Mouse (Mus musculus): ENCODE results near the gene Nod1. TPM values are rescaled to one million over a fixed set of nuclear protein-coding genes. Genes with fewer than 3 reads are reported as not detected.

The Nod1 gene
- polyA plus RNA-seq, 1 experiment from 2014 or later: 6.4 TPM

DNA sequence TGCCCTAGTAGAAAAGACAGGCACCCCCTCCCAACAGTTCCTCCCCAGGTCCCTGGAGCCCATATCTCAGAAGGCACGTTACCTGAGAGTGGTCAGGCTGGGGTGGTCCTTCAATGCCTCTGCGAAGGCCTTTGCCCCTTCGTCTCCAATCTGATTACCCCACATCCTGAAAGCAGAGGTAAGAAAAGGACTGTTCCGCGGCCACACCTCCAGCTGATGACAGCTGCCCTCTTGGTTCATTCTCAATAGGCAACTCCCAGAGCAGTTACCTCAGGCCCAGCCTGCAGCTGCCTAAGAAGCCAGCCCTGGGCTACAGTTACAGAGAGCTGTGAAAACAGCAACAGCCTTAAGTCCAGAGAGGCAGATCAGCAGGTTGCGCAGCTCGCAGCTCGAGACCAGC is 38.1 kb downstream of the Nod1 start:
- Histone ChIP-seq H3K4me3 (ENCODE audit: low read length) (no peak overlapping the region), H3K9ac (replicated peaks; ENCODE audit: low read length) (no peak overlapping the region), H3K4me2 (replicated peaks; ENCODE audit: low read depth, low read length) (no peak overlapping the region), H3K27ac (ENCODE audit: low read length) (no peak overlapping the region), H3K36me3 (ENCODE audit: insufficient read depth, low read length) (no peaks in the 10 kb centered on the region), H3K4me1 (ENCODE audit: insufficient read depth, low read length) (no peaks in the 10 kb centered on the region), H3K9me3 (ENCODE audit: low read length) (no peaks in the 10 kb centered on the region), H3K27me3 (ENCODE audit: insufficient read depth, low read length) (no peaks in the 10 kb centered on the region)
- 87% methylated on average over 8 of the region's 8 CpGs for WGBS
- no peak for ATAC-seq (ENCODE audit: low FRiP score, low TSS enrichment)

DNA sequence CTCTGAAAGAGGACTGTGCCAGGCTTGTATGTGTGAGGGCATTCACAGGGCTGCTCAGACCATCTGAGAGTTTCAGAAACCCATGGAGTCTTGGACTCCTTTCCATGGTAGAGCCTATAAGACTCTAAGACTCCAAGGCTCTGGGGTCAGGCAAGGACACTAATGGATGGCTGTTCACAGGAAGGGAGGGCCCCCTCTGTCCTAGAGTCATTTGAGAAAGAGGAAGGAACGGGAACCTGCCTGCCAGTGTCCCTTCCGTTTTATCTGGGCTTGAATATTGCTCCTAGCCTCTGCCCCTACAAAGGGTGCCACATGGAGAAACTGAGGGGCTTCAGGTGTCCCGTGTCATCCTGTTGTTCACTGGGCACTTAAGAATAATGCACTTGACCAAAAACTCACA is 38.5 kb downstream of the Nod1 start:
- H3K27ac ChIP-seq (ENCODE audit: low read length): no peak overlapping the region
- H3K36me3 ChIP-seq (ENCODE audit: insufficient read depth, low read length): no peaks in the 10 kb centered on the region
- WGBS: 73% methylated on average over 3 of the region's 3 CpGs
- no peaks in the 10 kb centered on the region for H3K9me3 ChIP-seq (ENCODE audit: low read length)
- H3K4me2 ChIP-seq (replicated peaks; ENCODE audit: low read depth, low read length): no peak overlapping the region
- H3K4me3 ChIP-seq (ENCODE audit: low read length): no peak overlapping the region
- no peak overlapping the region for H3K9ac ChIP-seq (replicated peaks; ENCODE audit: low read length)
- H3K4me1 ChIP-seq (ENCODE audit: insufficient read depth, low read length): no peaks in the 10 kb centered on the region
- ATAC-seq (ENCODE audit: low FRiP score, low TSS enrichment): no peak
- no peaks in the 10 kb centered on the region for H3K27me3 ChIP-seq (ENCODE audit: insufficient read depth, low read length)

DNA sequence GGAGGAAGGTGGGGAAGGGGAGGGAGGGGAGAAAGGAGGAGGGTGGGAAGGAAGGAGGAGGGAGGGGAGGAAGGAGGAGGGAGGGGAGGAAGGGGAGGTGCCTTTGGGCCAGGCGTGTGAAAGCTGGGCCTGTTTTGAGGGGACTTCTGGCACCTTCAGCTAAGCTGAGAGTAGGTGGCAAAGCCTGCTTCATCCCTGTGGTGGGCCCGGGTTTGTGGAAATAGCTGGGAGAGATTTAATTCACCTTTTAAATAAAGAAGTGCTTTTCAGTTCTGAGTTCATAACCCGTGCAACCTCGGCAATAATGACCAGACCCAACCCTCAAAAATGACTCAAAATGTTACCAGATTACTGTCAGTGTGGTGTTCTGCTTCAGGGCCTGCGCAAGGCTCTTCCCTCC is 39.2 kb downstream of the Nod1 start:
- no peak for ATAC-seq (ENCODE audit: low FRiP score, low TSS enrichment)
- no peak overlapping the region for H3K9ac ChIP-seq (replicated peaks; ENCODE audit: low read length)
- H3K27ac ChIP-seq (ENCODE audit: low read length): no peak overlapping the region
- WGBS: 80% methylated on average over 5 of the region's 5 CpGs
- no peak overlapping the region for H3K4me3 ChIP-seq (ENCODE audit: low read length)
- H3K4me2 ChIP-seq (replicated peaks; ENCODE audit: low read depth, low read length): no peak overlapping the region
- H3K36me3 ChIP-seq (ENCODE audit: insufficient read depth, low read length): no peaks in the 10 kb centered on the region
- no peaks in the 10 kb centered on the region for H3K9me3 ChIP-seq (ENCODE audit: low read length)
- H3K27me3 ChIP-seq (ENCODE audit: insufficient read depth, low read length): no peaks in the 10 kb centered on the region
- no peaks in the 10 kb centered on the region for H3K4me1 ChIP-seq (ENCODE audit: insufficient read depth, low read length)

DNA sequence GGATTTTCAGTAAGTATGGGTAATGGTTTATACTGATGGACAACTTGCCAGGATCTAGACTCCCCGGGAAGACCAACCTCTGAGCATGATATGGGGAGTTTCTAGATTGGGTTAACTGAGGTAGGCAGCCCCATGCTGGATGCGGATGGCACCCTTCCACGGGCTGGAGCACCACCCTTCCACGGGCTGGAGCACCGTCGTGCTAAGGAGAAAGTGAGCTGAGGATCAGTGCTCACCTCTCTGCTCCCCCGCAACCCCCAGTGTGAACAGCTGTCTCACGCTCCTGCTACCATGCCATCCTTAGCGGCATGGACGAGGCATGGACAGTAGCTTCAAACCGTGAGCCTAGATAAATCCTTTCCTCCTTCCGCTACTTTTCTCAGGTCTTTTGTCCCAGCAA is 39.9 kb downstream of the Nod1 start:
- Histone ChIP-seq H3K27me3 (ENCODE audit: insufficient read depth, low read length) (no peaks in the 10 kb centered on the region), H3K4me3 (ENCODE audit: low read length) (no peak overlapping the region), H3K9me3 (ENCODE audit: low read length) (no peaks in the 10 kb centered on the region), H3K9ac (replicated peaks; ENCODE audit: low read length) (no peak overlapping the region), H3K36me3 (ENCODE audit: insufficient read depth, low read length) (no peaks in the 10 kb centered on the region), H3K4me2 (replicated peaks; ENCODE audit: low read depth, low read length) (no peak overlapping the region), H3K4me1 (ENCODE audit: insufficient read depth, low read length) (no peaks in the 10 kb centered on the region), H3K27ac (ENCODE audit: low read length) (no peak overlapping the region)
- 92% methylated on average over 12 of the region's 12 CpGs for WGBS
- ATAC-seq (ENCODE audit: low FRiP score, low TSS enrichment): no peak

DNA sequence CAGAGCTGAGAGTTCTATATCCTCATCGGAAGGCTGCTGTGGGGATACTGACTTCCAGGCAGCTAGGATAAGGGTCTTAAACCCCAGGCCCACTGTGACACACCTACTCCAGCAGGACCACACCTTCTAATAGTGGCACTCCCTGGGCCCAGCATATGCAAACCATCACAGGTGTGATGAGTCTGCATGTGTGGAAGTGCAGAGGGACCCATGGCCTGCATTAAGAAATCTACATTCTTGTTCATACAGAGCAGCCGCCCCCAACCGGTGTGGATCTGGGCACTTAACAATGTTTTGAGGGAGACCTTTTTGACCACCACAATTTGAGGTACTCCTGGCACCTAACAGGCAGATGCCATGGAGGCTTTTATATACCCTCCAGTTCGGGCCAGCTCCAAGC is 40.8 kb downstream of the Nod1 start:
- no peaks in the 10 kb centered on the region for H3K27me3 ChIP-seq (ENCODE audit: insufficient read depth, low read length)
- WGBS: 92% methylated on average over 4 of the region's 4 CpGs
- no peaks in the 10 kb centered on the region for H3K9me3 ChIP-seq (ENCODE audit: low read length)
- H3K4me1 ChIP-seq (ENCODE audit: insufficient read depth, low read length): no peaks in the 10 kb centered on the region
- H3K9ac ChIP-seq (replicated peaks; ENCODE audit: low read length): no peak overlapping the region
- H3K4me3 ChIP-seq (ENCODE audit: low read length): no peak overlapping the region
- no peaks in the 10 kb centered on the region for H3K36me3 ChIP-seq (ENCODE audit: insufficient read depth, low read length)
- no peak overlapping the region for H3K27ac ChIP-seq (ENCODE audit: low read length)
- no peak for ATAC-seq (ENCODE audit: low FRiP score, low TSS enrichment)
- H3K4me2 ChIP-seq (replicated peaks; ENCODE audit: low read depth, low read length): no peak overlapping the region

DNA sequence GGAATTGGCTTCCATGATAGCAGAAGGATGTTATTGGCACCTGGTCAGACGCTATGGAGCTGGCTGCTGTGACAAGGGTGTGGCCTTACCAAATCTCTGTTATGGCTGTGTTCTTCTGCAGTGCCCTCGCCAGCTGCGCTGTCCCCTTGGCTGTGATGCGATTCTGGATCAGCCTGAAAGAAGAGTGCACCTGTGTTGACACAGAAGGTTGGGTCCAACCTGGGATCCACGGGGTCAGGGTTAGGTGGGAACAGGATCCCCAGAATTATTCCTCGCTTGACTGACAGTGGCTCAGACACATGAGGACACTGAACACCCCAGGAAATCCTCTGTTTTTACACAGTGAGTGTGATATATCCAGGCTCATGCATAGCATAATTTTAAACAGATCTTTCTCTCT is 44.5 kb downstream of the Nod1 start:
- Histone ChIP-seq H3K4me1 (ENCODE audit: insufficient read depth, low read length) (no peaks in the 10 kb centered on the region), H3K4me2 (replicated peaks; ENCODE audit: low read depth, low read length) (no peak overlapping the region), H3K9me3 (ENCODE audit: low read length) (no peaks in the 10 kb centered on the region), H3K36me3 (ENCODE audit: insufficient read depth, low read length) (no peaks in the 10 kb centered on the region), H3K27me3 (ENCODE audit: insufficient read depth, low read length) (no peaks in the 10 kb centered on the region), H3K9ac (replicated peaks; ENCODE audit: low read length) (no peak overlapping the region), H3K4me3 (ENCODE audit: low read length) (no peak overlapping the region), H3K27ac (ENCODE audit: low read length) (no peak overlapping the region)
- 81% methylated on average over 6 of the region's 6 CpGs for WGBS
- ATAC-seq (ENCODE audit: low FRiP score, low TSS enrichment): no peak

DNA sequence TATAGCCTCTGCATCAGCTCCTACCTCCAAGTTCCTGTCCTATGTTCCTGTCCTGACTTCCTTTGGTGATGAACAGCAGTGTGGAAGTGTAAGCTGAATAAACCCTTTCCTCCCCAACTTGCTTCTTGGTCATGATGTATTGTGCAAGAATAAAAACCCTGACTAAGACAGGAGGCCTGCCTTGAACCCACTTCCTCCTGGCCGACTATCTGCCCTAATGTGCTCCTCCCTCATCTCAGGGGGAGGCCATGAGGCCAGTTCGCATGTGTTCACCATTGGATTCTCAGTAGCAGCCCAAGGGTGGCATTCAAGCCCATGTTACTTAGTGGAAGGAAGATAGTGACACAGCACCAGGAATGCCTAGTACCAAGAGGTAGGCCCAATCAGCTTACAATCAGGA is 45.5 kb downstream of the Nod1 start:
- Histone ChIP-seq H3K36me3 (ENCODE audit: insufficient read depth, low read length) (no peaks in the 10 kb centered on the region), H3K4me3 (ENCODE audit: low read length) (no peak overlapping the region), H3K9me3 (ENCODE audit: low read length) (no peaks in the 10 kb centered on the region), H3K27me3 (ENCODE audit: insufficient read depth, low read length) (no peaks in the 10 kb centered on the region), H3K27ac (ENCODE audit: low read length) (no peak overlapping the region), H3K4me1 (ENCODE audit: insufficient read depth, low read length) (no peaks in the 10 kb centered on the region), H3K4me2 (replicated peaks; ENCODE audit: low read depth, low read length) (no peak overlapping the region), H3K9ac (replicated peaks; ENCODE audit: low read length) (no peak overlapping the region)
- ATAC-seq (ENCODE audit: low FRiP score, low TSS enrichment): no peak
- 77% methylated on average over 2 of the region's 2 CpGs for WGBS

DNA sequence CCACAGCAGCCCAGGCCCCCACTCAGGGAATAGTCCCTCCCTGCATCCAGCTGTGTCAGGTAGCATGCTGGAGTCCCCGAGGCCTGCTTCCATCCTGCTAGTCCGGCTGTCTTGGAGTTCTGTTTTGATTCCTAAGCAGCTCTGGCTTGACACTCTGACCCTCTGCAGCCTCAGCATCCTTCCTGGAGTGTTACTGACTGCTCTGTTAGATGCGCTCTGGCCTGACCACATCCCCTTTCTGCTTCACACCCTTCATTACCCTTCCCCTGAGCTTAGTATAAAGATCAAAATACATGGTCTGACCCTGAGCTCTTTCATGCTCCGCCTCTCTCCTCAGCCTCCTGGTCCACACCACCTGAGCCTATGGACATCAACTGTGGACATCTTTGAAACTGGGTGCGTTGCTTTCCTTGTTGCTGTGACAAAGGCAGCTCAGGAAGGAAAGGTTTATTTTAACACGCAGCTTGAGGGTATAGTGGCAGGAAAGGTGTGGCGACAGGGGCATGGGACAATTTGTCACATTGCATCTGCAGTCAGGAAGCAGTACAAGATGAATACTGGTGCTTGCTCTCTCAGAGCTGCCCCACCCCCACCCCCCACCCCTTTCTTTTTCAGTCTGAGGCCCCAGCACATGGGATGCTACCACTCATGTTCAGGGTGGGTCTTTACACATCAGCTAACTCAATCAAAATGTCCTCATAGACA is 46.5 kb downstream of the Nod1 start:
- no peaks in the 10 kb centered on the region for H3K27me3 ChIP-seq (ENCODE audit: insufficient read depth, low read length)
- WGBS: 48% methylated on average over 7 of the region's 7 CpGs
- H3K4me1 ChIP-seq (ENCODE audit: insufficient read depth, low read length): no peaks in the 10 kb centered on the region
- ATAC-seq (ENCODE audit: low FRiP score, low TSS enrichment): no peak
- no peak overlapping the region for H3K4me2 ChIP-seq (replicated peaks; ENCODE audit: low read depth, low read length)
- no peaks in the 10 kb centered on the region for H3K36me3 ChIP-seq (ENCODE audit: insufficient read depth, low read length)
- no peak overlapping the region for H3K9ac ChIP-seq (replicated peaks; ENCODE audit: low read length)
- no peaks in the 10 kb centered on the region for H3K9me3 ChIP-seq (ENCODE audit: low read length)
- H3K27ac ChIP-seq (ENCODE audit: low read length): no peak overlapping the region
- H3K4me3 ChIP-seq (ENCODE audit: low read length): no peak overlapping the region

DNA sequence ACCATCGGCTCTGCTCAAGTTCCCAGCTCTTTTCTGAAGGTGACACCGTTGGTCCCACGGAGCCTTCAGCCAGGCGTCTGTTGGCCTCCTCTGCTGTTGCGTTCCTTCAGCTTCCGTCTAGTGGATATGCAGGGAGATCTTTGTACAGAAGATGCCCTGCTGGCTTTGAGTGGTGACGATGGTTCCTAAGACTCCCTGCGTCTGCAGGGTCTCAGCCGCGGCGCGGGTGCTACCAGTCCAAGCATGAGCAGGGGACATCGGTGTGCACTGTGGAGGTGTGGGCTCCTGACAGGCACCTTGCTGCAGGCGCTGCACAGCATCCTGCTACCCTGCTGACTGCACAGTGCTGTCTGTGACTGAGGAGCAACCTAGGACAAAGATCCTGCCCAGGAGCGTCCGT is 47.9 kb downstream of the Nod1 start:
- H3K9ac ChIP-seq (replicated peaks; ENCODE audit: low read length): no peak overlapping the region
- WGBS: 90% methylated on average over 16 of the region's 16 CpGs
- H3K4me1 ChIP-seq (ENCODE audit: insufficient read depth, low read length): no peaks in the 10 kb centered on the region
- no peaks in the 10 kb centered on the region for H3K36me3 ChIP-seq (ENCODE audit: insufficient read depth, low read length)
- ATAC-seq (ENCODE audit: low FRiP score, low TSS enrichment): no peak
- H3K4me3 ChIP-seq (ENCODE audit: low read length): no peak overlapping the region
- H3K9me3 ChIP-seq (ENCODE audit: low read length): no peaks in the 10 kb centered on the region
- H3K27ac ChIP-seq (ENCODE audit: low read length): no peak overlapping the region
- H3K4me2 ChIP-seq (replicated peaks; ENCODE audit: low read depth, low read length): no peak overlapping the region
- H3K27me3 ChIP-seq (ENCODE audit: insufficient read depth, low read length): no peaks in the 10 kb centered on the region

DNA sequence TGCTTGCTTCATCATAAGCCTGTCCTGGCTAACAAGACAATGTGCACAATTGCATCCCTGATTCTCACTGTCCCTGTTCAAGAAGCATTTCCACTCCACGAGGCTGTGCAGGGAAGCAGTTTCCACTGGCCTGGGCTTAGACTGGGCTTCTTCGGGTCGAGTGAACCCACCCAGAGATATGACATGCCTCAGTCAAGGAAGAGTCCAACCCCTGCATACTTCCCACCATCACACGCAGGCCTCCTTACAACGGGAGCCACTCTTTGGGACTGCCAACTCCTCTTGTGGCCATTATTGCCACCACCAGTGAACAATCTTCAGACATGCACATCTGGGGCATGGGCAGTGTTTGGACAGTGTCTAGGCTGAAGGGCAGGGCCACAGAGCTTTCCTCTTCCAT is 53.9 kb downstream of the Nod1 start:
- WGBS: 78% methylated on average over 5 of the region's 5 CpGs
- H3K27ac ChIP-seq (ENCODE audit: low read length): no peak overlapping the region
- H3K36me3 ChIP-seq (ENCODE audit: insufficient read depth, low read length): no peaks in the 10 kb centered on the region
- H3K9me3 ChIP-seq (ENCODE audit: low read length): no peaks in the 10 kb centered on the region
- no peaks in the 10 kb centered on the region for H3K27me3 ChIP-seq (ENCODE audit: insufficient read depth, low read length)
- no peaks in the 10 kb centered on the region for H3K4me1 ChIP-seq (ENCODE audit: insufficient read depth, low read length)
- H3K4me3 ChIP-seq (ENCODE audit: low read length): no peak overlapping the region
- no peak overlapping the region for H3K9ac ChIP-seq (replicated peaks; ENCODE audit: low read length)
- no peak overlapping the region for H3K4me2 ChIP-seq (replicated peaks; ENCODE audit: low read depth, low read length)
- ATAC-seq (ENCODE audit: low FRiP score, low TSS enrichment): no peak

Measured in kidney, embryonic 16.5 days (tissue).